Mouse (Mus musculus) kidney, adult 2 months (tissue): ENCODE data around the gene Acsm5.

Source experiments
- CTCF ChIP-seq: fragments of 200-500 bp; conservative IDR thresholded peaks from 2 replicates; pipeline ENCODE4 v1.5.1; 2011; ENCODE audit warnings: low read depth, mild to moderate bottlenecking, control low read depth, low read length, moderate library complexity, mixed read lengths; ENCODE audit not compliant: insufficient read depth, insufficient read length
- POLR2A ChIP-seq: fragments of 200-500 bp; IDR thresholded peaks from one replicate; pipeline ENCODE4 v1.6.1; 2011; ENCODE audit warnings: low read depth, low read length, control low read depth

- TF ChIP-seq CTCF, result no peak
- no peak for TF ChIP-seq POLR2A
These were observed 32.6 kb upstream of the Acsm5 start for GRCm38 (mm10) chr7:119486683-119487082.
